Comparison of ENCODE assay signal across 8 mouse cellular contexts in genomic region chr4:86886160-86886878, GRCm38 (mm10). TPM values are rescaled to one million over a fixed set of nuclear protein-coding genes. Genes with fewer than 3 reads are reported as not detected.
A peak's percentile ranks its signal among the peaks of the same experiment; 100 is the strongest.
DNase-seq lines count a peak whose midpoint lies in the region; ATAC-seq lines count a peak whose summit lies in the region.

No protein-coding gene starts in this region.

- H3K9me3 ChIP-seq in intestine, embryonic 14.5 days (ENCODE audit: control insufficient read depth, low read length): no peaks in the 10 kb centered on the region
- H3K9me3 ChIP-seq in liver, embryonic 16.5 days (replicated peaks; ENCODE audit: control insufficient read depth, low read length): no peaks in the 10 kb centered on the region
- no peaks in the 10 kb centered on the region for H3K9me3 ChIP-seq in neural tube, embryonic 13.5 days

- no peak overlapping the region; the same call in 1 of the 2 replicates for H3K9ac ChIP-seq in intestine, embryonic 14.5 days (ENCODE audit: low read length)
- peak overlapping the region; percentile 27 for H3K9ac ChIP-seq in liver, embryonic 16.5 days (ENCODE audit: low read depth, low read length)
- no peak overlapping the region for H3K9ac ChIP-seq in neural tube, embryonic 13.5 days

- H3K36me3 ChIP-seq in intestine, embryonic 14.5 days (ENCODE audit: control insufficient read depth, insufficient read depth, low read length): no peaks in the 10 kb centered on the region
- H3K36me3 ChIP-seq in liver, embryonic 16.5 days (ENCODE audit: control insufficient read depth, insufficient read depth): no peaks in the 10 kb centered on the region
- peaks cover 8% of the 10 kb centered on the region for H3K36me3 ChIP-seq in neural tube, embryonic 13.5 days

- intact Hi-C loops in left cerebral cortex, postnatal 14 days (cut with DNase I): no loop called here

- H3K4me3 ChIP-seq in intestine, embryonic 14.5 days (ENCODE audit: low read depth, low read length): peak overlapping the region; percentile 33
- peak overlapping the region; percentile 59 for H3K4me3 ChIP-seq in liver, embryonic 16.5 days (ENCODE audit: low read depth, low read length)
- H3K4me3 ChIP-seq in neural tube, embryonic 13.5 days: peak overlapping the region; percentile 13

- H3K4me1 ChIP-seq in intestine, embryonic 14.5 days (replicated peaks; ENCODE audit: control insufficient read depth, insufficient read depth, low read length): no peaks in the 10 kb centered on the region
- H3K4me1 ChIP-seq in liver, embryonic 16.5 days (ENCODE audit: control insufficient read depth, low read depth, low read length): peaks cover 17% of the 10 kb centered on the region
- no peaks in the 10 kb centered on the region for H3K4me1 ChIP-seq in neural tube, embryonic 13.5 days (replicated peaks)

- no peaks in the 10 kb centered on the region for H3K27me3 ChIP-seq in intestine, embryonic 14.5 days (replicated peaks; ENCODE audit: control insufficient read depth, insufficient read depth, low read length)
- no peaks in the 10 kb centered on the region for H3K27me3 ChIP-seq in liver, embryonic 16.5 days (ENCODE audit: control insufficient read depth, insufficient read depth, low read depth, low read length)
- H3K27me3 ChIP-seq in neural tube, embryonic 13.5 days: no peaks in the 10 kb centered on the region

- peak; percentile 86 to 87 for DNase-seq in CD8-positive naive resting alpha-beta T cell, adult 2 months (ENCODE audit: low read depth in 2 of 2, low spot score in 2 of 2)
- peak; percentile 59 to 70 for DNase-seq in adrenal gland, postnatal 36 days
- DNase-seq in forelimb bud, embryonic 11.5 days (ENCODE audit: low read depth, low spot score): peak; percentile 11
- DNase-seq in intestine, embryonic 14.5 days (ENCODE audit: low spot score): peak; percentile 60
- no peak for DNase-seq in left cerebral cortex, postnatal 14 days (ENCODE audit: low spot score in 2 of 2)
- DNase-seq in layer of hippocampus, adult 9-10 months (ENCODE audit: low spot score): no peak

- no peak overlapping the region for H3K27ac ChIP-seq in intestine, embryonic 14.5 days (ENCODE audit: low read depth)
- peak overlapping the region; percentile 63 for H3K27ac ChIP-seq in liver, embryonic 16.5 days (ENCODE audit: low read length)
- no peak overlapping the region for H3K27ac ChIP-seq in neural tube, embryonic 13.5 days (replicated peaks)

- no peak; the same call in 1 of the 2 replicates for ATAC-seq in intestine, embryonic 14.5 days (replicated peaks; ENCODE audit: low FRiP score, low TSS enrichment, low read depth)
- ATAC-seq in liver, embryonic 16.5 days (ENCODE audit: low read depth): peak; percentile 82
- ATAC-seq in neural tube, embryonic 13.5 days (ENCODE audit: low read depth): no peak

- 21% methylated on average over 18 of the region's 18 CpGs for WGBS in intestine, embryonic 14.5 days
- WGBS in liver, embryonic 16.5 days (ENCODE audit: insufficient replicate concordance): 3% methylated on average over 18 of the region's 18 CpGs
- 47% methylated on average over 18 of the region's 18 CpGs for WGBS in neural tube, embryonic 13.5 days

- H3K4me2 ChIP-seq in intestine, embryonic 14.5 days (ENCODE audit: low read length): peak overlapping the region; percentile 48
- H3K4me2 ChIP-seq in liver, embryonic 16.5 days (ENCODE audit: low read depth, low read length): peak overlapping the region; percentile 74
- H3K4me2 ChIP-seq in neural tube, embryonic 13.5 days: peak overlapping the region; percentile 42

RNA-seq across cellular contexts. Expression of gene Acer2, which starts 12.1 kb away (rescaled TPM):
- total RNA-seq in adrenal gland, postnatal 36 days (2021): 10 to 100 TPM; 20.9 to 21.4 TPM
- 28.1 and 28.7 TPM in 2 replicates for polyA plus RNA-seq in intestine, embryonic 14.5 days (2014; fragmentation: Nextera tagmentation; extraction: Ambion mirVana)
- 7.9 and 10.1 TPM in 2 replicates for polyA plus RNA-seq in liver, embryonic 16.5 days (2015; fragmentation: Nextera tagmentation; extraction: Ambion mirVana)
- polyA plus RNA-seq in neural tube, embryonic 13.5 days (2015; fragmentation: Nextera tagmentation; extraction: Ambion mirVana): 20.0 and 23.8 TPM in 2 replicates
- total RNA-seq in left cerebral cortex, postnatal 14 days (2021): 1 to 10 TPM; 3.5 to 6.0 TPM

RNA-seq across cellular contexts. Expression of gene Rps6, which starts 29.1 kb away (rescaled TPM):
- 100 to 1,000 TPM; 893 to 924 TPM for total RNA-seq in adrenal gland, postnatal 36 days (2021)
- polyA plus RNA-seq in intestine, embryonic 14.5 days (2014; fragmentation: Nextera tagmentation; extraction: Ambion mirVana): 878 and 915 TPM in 2 replicates
- 367 and 434 TPM in 2 replicates for polyA plus RNA-seq in liver, embryonic 16.5 days (2015; fragmentation: Nextera tagmentation; extraction: Ambion mirVana)
- polyA plus RNA-seq in neural tube, embryonic 13.5 days (2015; fragmentation: Nextera tagmentation; extraction: Ambion mirVana): 437 and 462 TPM in 2 replicates
- 100 to 1,000 TPM; 362 to 379 TPM for total RNA-seq in left cerebral cortex, postnatal 14 days (2021)

Comparison
In these comparisons a context has a peak if more than half of its experiments do, and no peak if none do; other contexts are left out.
1. DNase-seq: peak in CD8-positive naive resting alpha-beta T cell, adult 2 months (2 of 2), adrenal gland, postnatal 36 days (2 of 2), forelimb bud, embryonic 11.5 days (single experiment) and intestine, embryonic 14.5 days (single experiment); none in left cerebral cortex, postnatal 14 days (0 of 2) and layer of hippocampus, adult 9-10 months (single experiment).
2. Peak in every context shown above with its lines, with median percentiles within 50 percentile points of each other: H3K4me2 ChIP-seq and H3K4me3 ChIP-seq.